Mouse (Mus musculus) brain, adult 10 weeks (tissue): ENCODE measurements around the gene Gm17655. TPM values are rescaled to one million over a fixed set of nuclear protein-coding genes. Genes with fewer than 3 reads are reported as not detected.

ENCODE experiments used
- polyA plus RNA-seq: library from polyadenylated mRNA; stranded (reverse); fragments of 350-450 nt; fragmentation: Illumina TruSeq; extraction: RNeasy Lipid Tissue Mini Kit (QIAGEN cat#74804); gene quantifications from one replicate; pipeline ENCODE4 v1.2.3, GENCODE M21; 2015; ENCODE audit warnings: low read depth, low replicate concordance

Gene Gm17655
- polyA plus RNA-seq: 6.9 TPM

GRCm38 (mm10) chr5:110072413-110072812, at the start of gene Gm17655:
Gene Gm17655, minus strand, starts transcription at chr5:110072513.

GRCm38 (mm10) chr5:110109991-110110441, 37.7 kb upstream of the Gm17655 start, which contains the start of gene Zfp605:
Gene Zfp605, plus strand, starts transcription at chr5:110110092.

GRCm38 (mm10) chr5:110107581-110108304, 35.4 kb upstream of the Gm17655 start, which contains the start of gene Gtpbp6:
Gene Gtpbp6, minus strand, starts transcription at chr5:110108197.

GRCm38 (mm10) chr5:110099656-110100580, 27.6 kb upstream of the Gm17655 start, which contains the start of gene Plcxd1:
Gene Plcxd1, plus strand, starts transcription at chr5:110099969.

GRCm38 (mm10) chr5:110094030-110094846, 21.9 kb upstream of the Gm17655 start, which contains the start of gene Gm35315:
Gene Gm35315, minus strand, starts transcription at chr5:110094420.

Other genes starting within 250 kb of the Gm17655 start
- gene Gm15446, start 149.1 kb downstream of the Gm17655 start, polyA plus RNA-seq: 47.5 TPM
- 66.6 TPM for gene Zfp932, start 76.0 kb downstream of the Gm17655 start, polyA plus RNA-seq
- 0.45 TPM for gene Gm35315, start 21.9 kb upstream of the Gm17655 start, polyA plus RNA-seq
- 15.2 TPM for gene Plcxd1, start 27.5 kb upstream of the Gm17655 start, polyA plus RNA-seq
- gene Gtpbp6, start 35.7 kb upstream of the Gm17655 start, polyA plus RNA-seq: 54.8 TPM
- gene Zfp605, start 37.6 kb upstream of the Gm17655 start, polyA plus RNA-seq: 12.0 TPM
- gene Chfr, start 63.3 kb upstream of the Gm17655 start, polyA plus RNA-seq: 38.1 TPM
- 21.9 TPM for gene Golga3, start 104.2 kb upstream of the Gm17655 start, polyA plus RNA-seq
- gene Ankle2, start 158.5 kb upstream of the Gm17655 start, polyA plus RNA-seq: 21.4 TPM
- gene Pgam5, start 197.4 kb upstream of the Gm17655 start, polyA plus RNA-seq: 71.7 TPM
- gene Pxmp2, start 213.7 kb upstream of the Gm17655 start, polyA plus RNA-seq: 11.1 TPM
- gene Pole, start 213.8 kb upstream of the Gm17655 start, polyA plus RNA-seq: 0.88 TPM